Mouse (Mus musculus): Measurements from ENCODE around the gene Tmem121b. TPM values are rescaled to one million over a fixed set of nuclear protein-coding genes. Genes with fewer than 3 reads are reported as not detected.
A peak's percentile ranks its signal among the peaks of the same experiment; 100 is the strongest.

Gene Tmem121b
- polyA plus RNA-seq, 1 experiment: 0.14 TPM

- Histone ChIP-seq H3K27me3 (ENCODE audit: control insufficient read depth, insufficient read depth, low read length) (no peaks in the 10 kb centered on the region), H3K4me1 (ENCODE audit: control insufficient read depth, insufficient read depth, low read length) (peaks cover 11% of the 10 kb centered on the region), H3K27ac (ENCODE audit: control insufficient read depth, insufficient read depth, low read depth, low read length) (no peak overlapping the region), H3K4me3 (ENCODE audit: control insufficient read depth, low read depth, low read length) (no peak overlapping the region), H3K36me3 (ENCODE audit: control insufficient read depth, insufficient read depth, low read length) (no peaks in the 10 kb centered on the region)
- TF ChIP-seq POLR2A (IDR thresholded peaks at IDR 0.05; ENCODE audit: control insufficient read depth, low read depth, low read length) (no peak), CTCF (IDR thresholded peaks at IDR 0.05; ENCODE audit: control insufficient read depth, insufficient read depth, insufficient replicate concordance, low read depth, low read length) (no peak)
These were observed 28.2 kb downstream of the Tmem121b start for GRCm38 (mm10) chr6:120465393-120465792.

DNA sequence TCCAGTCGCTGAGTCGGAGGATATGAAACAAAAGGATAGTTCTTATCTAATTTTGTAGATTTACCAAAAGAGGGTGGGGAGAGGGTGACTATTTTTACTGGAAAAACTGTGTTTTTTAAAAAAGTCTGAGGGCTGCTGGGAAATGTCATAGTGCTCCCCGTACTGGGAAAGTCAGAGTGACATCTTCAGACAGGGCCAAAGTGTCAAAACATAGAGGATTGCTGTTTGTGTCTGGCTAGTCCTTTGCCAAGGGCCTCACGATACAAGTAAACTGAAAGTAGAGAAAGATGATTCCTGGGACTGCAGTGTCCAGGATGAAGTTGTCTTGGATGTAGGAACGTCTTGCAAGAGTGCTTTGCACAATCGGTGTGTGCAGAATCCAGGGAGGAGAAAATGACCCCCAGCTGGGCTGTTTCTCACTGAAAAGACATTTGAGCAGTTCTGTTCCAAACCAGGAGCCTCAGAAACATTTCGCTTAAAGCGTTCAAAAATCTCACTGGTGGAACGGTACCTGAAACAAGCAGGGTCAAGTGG lies 29.1 kb downstream of the Tmem121b start:
- TF ChIP-seq CTCF (IDR thresholded peaks at IDR 0.05; ENCODE audit: control insufficient read depth, insufficient read depth, insufficient replicate concordance, low read depth, low read length): no peak
- no peak for TF ChIP-seq POLR2A (IDR thresholded peaks at IDR 0.05; ENCODE audit: control insufficient read depth, low read depth, low read length)
- peaks cover 10% of the 10 kb centered on the region for H3K4me1 ChIP-seq (ENCODE audit: control insufficient read depth, insufficient read depth, low read length)
- H3K27ac ChIP-seq (ENCODE audit: control insufficient read depth, insufficient read depth, low read depth, low read length): no peak overlapping the region
- H3K4me3 ChIP-seq (ENCODE audit: control insufficient read depth, low read depth, low read length): no peak overlapping the region
- no peaks in the 10 kb centered on the region for H3K27me3 ChIP-seq (ENCODE audit: control insufficient read depth, insufficient read depth, low read length)
- no peaks in the 10 kb centered on the region for H3K36me3 ChIP-seq (ENCODE audit: control insufficient read depth, insufficient read depth, low read length)

- Histone ChIP-seq H3K4me3 (ENCODE audit: control insufficient read depth, low read depth, low read length) (peak overlapping the region; percentile 88), H3K27ac (ENCODE audit: control insufficient read depth, insufficient read depth, low read depth, low read length) (0 out of 2 replicates have a peak overlapping the region, but pooled peaks have one; percentile 7), H3K4me1 (ENCODE audit: control insufficient read depth, insufficient read depth, low read length) (peaks cover 10% of the 10 kb centered on the region), H3K27me3 (ENCODE audit: control insufficient read depth, insufficient read depth, low read length) (no peaks in the 10 kb centered on the region), H3K36me3 (ENCODE audit: control insufficient read depth, insufficient read depth, low read length) (no peaks in the 10 kb centered on the region)
- TF ChIP-seq POLR2A (IDR thresholded peaks at IDR 0.05; ENCODE audit: control insufficient read depth, low read depth, low read length) (no peak), CTCF (IDR thresholded peaks at IDR 0.05; ENCODE audit: control insufficient read depth, insufficient read depth, insufficient replicate concordance, low read depth, low read length) (no peak)
These were observed 29.7 kb downstream of the Tmem121b start for GRCm38 (mm10) chr6:120463884-120464283.

DNA sequence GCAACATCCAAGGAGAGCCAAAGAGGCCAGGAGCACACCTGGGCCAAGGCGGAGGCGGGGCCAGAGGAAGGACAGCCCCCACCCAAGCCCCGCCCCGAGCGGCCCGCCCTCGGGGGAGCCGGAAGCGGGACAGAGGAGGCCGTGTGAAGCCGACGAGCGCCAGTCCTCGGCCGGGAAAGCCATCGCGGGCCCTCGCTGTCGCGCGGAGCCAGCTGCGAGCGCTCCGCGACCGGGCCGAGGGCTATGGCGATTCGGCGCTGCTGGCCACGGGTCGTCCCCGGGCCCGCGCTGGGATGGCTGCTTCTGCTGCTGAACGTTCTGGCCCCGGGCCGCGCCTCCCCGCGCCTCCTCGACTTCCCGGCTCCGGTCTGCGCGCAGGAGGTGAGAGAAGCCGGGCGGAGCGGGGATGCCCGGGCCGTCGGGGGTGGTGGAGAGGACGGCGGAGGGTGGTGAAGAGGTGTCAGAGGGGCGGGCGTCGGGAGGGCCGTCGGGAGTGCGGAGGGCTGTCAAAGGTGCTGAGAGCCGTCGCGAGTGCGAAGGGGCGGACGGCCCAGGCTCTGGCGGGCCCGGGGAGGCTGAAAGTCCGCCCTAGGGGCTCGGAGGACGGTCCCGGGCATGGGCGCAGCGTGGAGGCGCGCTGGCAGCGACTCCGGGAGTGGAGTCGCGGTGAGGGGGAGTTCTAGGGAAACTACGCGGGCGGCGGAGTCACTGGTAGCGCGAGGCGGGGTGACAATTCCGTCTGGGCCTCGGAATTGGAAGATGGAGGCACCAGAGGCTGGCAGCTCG lies 30.3 kb downstream of the Tmem121b start, which contains the start of gene Il17ra:
Il17ra (plus strand) TSS at position 162 of the 786 bp plus-strand sequence.
- Histone ChIP-seq H3K27me3 (ENCODE audit: control insufficient read depth, insufficient read depth, low read length) (no peaks in the 10 kb centered on the region), H3K4me1 (ENCODE audit: control insufficient read depth, insufficient read depth, low read length) (peaks cover 10% of the 10 kb centered on the region), H3K36me3 (ENCODE audit: control insufficient read depth, insufficient read depth, low read length) (no peaks in the 10 kb centered on the region), H3K27ac (ENCODE audit: control insufficient read depth, insufficient read depth, low read depth, low read length) (peak within 1 kb of the TSS; percentile 36; the same call in 1 of the 2 replicates), H3K4me3 (ENCODE audit: control insufficient read depth, low read depth, low read length) (peak within 1 kb of the TSS; percentile 88)
- TF ChIP-seq CTCF (IDR thresholded peaks at IDR 0.05; ENCODE audit: control insufficient read depth, insufficient read depth, insufficient replicate concordance, low read depth, low read length): no peak
- TF ChIP-seq POLR2A (IDR thresholded peaks at IDR 0.05; ENCODE audit: control insufficient read depth, low read depth, low read length): peak; percentile 62; the same call in 1 of the 2 replicates

GRCm38 (mm10) chr6:120462251-120462650 lies 31.4 kb downstream of the Tmem121b start:
- no peak for TF ChIP-seq CTCF (IDR thresholded peaks at IDR 0.05; ENCODE audit: control insufficient read depth, insufficient read depth, insufficient replicate concordance, low read depth, low read length)
- TF ChIP-seq POLR2A (IDR thresholded peaks at IDR 0.05; ENCODE audit: control insufficient read depth, low read depth, low read length): no peak
- no peaks in the 10 kb centered on the region for H3K36me3 ChIP-seq (ENCODE audit: control insufficient read depth, insufficient read depth, low read length)
- no peaks in the 10 kb centered on the region for H3K27me3 ChIP-seq (ENCODE audit: control insufficient read depth, insufficient read depth, low read length)
- no peak overlapping the region for H3K27ac ChIP-seq (ENCODE audit: control insufficient read depth, insufficient read depth, low read depth, low read length)
- H3K4me3 ChIP-seq (ENCODE audit: control insufficient read depth, low read depth, low read length): no peak overlapping the region
- H3K4me1 ChIP-seq (ENCODE audit: control insufficient read depth, insufficient read depth, low read length): peaks cover 10% of the 10 kb centered on the region

DNA sequence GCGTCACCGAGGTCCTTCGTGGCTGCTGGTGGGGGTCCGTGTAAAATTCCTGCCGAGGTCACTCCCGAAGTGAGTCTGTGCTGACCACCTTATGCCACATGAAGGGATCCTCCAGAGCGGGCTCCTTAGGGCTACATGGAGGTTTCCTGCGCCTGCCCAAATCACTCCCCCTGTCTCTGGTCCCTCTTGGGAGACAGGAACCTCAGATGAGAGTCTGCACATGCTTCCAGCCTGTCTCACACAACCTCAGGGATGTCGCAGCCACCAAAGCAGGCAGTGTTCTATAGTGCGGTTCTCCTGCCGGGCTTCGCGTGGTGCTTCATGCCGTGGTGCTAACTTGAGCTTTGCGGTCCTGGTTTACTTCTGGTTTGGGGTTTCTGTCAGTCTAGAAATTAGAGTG lies 32.4 kb downstream of the Tmem121b start:
- no peak for TF ChIP-seq POLR2A (IDR thresholded peaks at IDR 0.05; ENCODE audit: control insufficient read depth, low read depth, low read length)
- no peak for TF ChIP-seq CTCF (IDR thresholded peaks at IDR 0.05; ENCODE audit: control insufficient read depth, insufficient read depth, insufficient replicate concordance, low read depth, low read length)
- Histone ChIP-seq H3K27ac (ENCODE audit: control insufficient read depth, insufficient read depth, low read depth, low read length) (no peak overlapping the region), H3K4me1 (ENCODE audit: control insufficient read depth, insufficient read depth, low read length) (peaks cover 10% of the 10 kb centered on the region), H3K4me3 (ENCODE audit: control insufficient read depth, low read depth, low read length) (no peak overlapping the region), H3K27me3 (ENCODE audit: control insufficient read depth, insufficient read depth, low read length) (no peaks in the 10 kb centered on the region), H3K36me3 (ENCODE audit: control insufficient read depth, insufficient read depth, low read length) (no peaks in the 10 kb centered on the region)

DNA sequence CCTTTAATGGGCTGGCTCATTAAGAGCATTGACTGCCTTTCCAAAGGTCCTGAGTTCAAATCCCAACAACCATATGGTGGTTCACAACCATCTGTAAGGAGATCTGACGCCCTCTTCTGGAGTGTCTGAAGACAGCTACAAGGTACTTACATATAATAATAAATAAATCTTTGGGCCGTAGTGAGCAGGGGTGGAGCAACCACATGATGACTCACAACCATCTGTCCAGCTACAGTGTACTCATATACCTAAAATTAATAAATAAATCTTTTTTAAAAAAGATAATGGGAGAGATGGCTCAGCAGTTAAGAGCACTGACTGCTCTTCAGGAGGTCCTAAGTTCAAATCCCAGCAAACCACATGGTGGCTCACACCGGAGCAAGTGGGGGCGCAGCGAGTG lies 35.9 kb downstream of the Tmem121b start:
- no peak overlapping the region for H3K4me3 ChIP-seq (ENCODE audit: control insufficient read depth, low read depth, low read length)
- no peaks in the 10 kb centered on the region for H3K27me3 ChIP-seq (ENCODE audit: control insufficient read depth, insufficient read depth, low read length)
- H3K36me3 ChIP-seq (ENCODE audit: control insufficient read depth, insufficient read depth, low read length): no peaks in the 10 kb centered on the region
- TF ChIP-seq CTCF (IDR thresholded peaks at IDR 0.05; ENCODE audit: control insufficient read depth, insufficient read depth, insufficient replicate concordance, low read depth, low read length): no peak
- TF ChIP-seq POLR2A (IDR thresholded peaks at IDR 0.05; ENCODE audit: control insufficient read depth, low read depth, low read length): no peak
- peaks cover 5% of the 10 kb centered on the region; the same call in 1 of the 2 replicates for H3K4me1 ChIP-seq (ENCODE audit: control insufficient read depth, insufficient read depth, low read length)
- H3K27ac ChIP-seq (ENCODE audit: control insufficient read depth, insufficient read depth, low read depth, low read length): no peak overlapping the region
